Mouse (Mus musculus): Measurements from ENCODE around the gene Itgal.

- TF ChIP-seq CTCF (IDR thresholded peaks at IDR 0.05) (no peak), EP300 (IDR thresholded peaks at IDR 0.05) (no peak; the same call in 1 of the 2 replicates)
These were observed 21.9 kb upstream of the Itgal start, which contains the start of gene Sephs2 for GRCm38 (mm10) chr7:127273925-127274789.

Measured in lung, postnatal 0 days (tissue).